Mouse (Mus musculus) midbrain, embryonic 10.5 days (tissue): ENCODE measurements around the gene Calr3. TPM values are rescaled to one million over a fixed set of nuclear protein-coding genes. Genes with fewer than 3 reads are reported as not detected.

Experiments
- DNase-seq: peaks from one replicate; pipeline ENCODE4 v3.0.0-alpha.2; 2017; ENCODE audit warnings: low spot score
- H3K27ac ChIP-seq: fragments of 300-500 bp; sonication (generic); replicated peaks from 2 replicates; pipeline ENCODE4 v1.5.1; 2016; ENCODE audit warnings: mild to moderate bottlenecking
- H3K27me3 ChIP-seq: fragments of 300-500 bp; sonication (generic); 2 replicates; pipeline ENCODE4 v1.6.1; 2016; ENCODE audit warnings: low read depth, mild to moderate bottlenecking; ENCODE audit not compliant: poor library complexity, severe bottlenecking
- H3K36me3 ChIP-seq: fragments of 300-500 bp; sonication (generic); 2 replicates; pipeline ENCODE4 v1.6.1; 2016; ENCODE audit warnings: mild to moderate bottlenecking, moderate library complexity
- H3K4me1 ChIP-seq: fragments of 300-500 bp; sonication (generic); 2 replicates; pipeline ENCODE4 v1.6.1; 2016
- H3K4me3 ChIP-seq: fragments of 300-500 bp; sonication (generic); 2 replicates; pipeline ENCODE4 v1.5.1; 2016; ENCODE audit warnings: mild to moderate bottlenecking, moderate library complexity
- H3K9me3 ChIP-seq: fragments of 300-500 bp; sonication (generic); replicated peaks from 2 replicates; pipeline ENCODE4 v1.6.1; 2016; ENCODE audit warnings: mild to moderate bottlenecking
- WGBS: fragments of 180-500 bp; shearing (Covaris S2); methylation state at CpG from one replicate; pipeline ENCODE4 v1.1.7; 2016; 5-methylcytosine and 5-hydroxymethylcytosine counted together
- polyA plus RNA-seq: library from polyadenylated mRNA; unstranded; fragments of >200 nt; fragmentation: Nextera tagmentation; extraction: Ambion mirVana; gene quantifications from 2 replicates; pipeline ENCODE4 v1.2.1, GENCODE M21; 2016

Calr3 gene
- polyA plus RNA-seq, 1 experiment from 2014 or later: 2.1 TPM

- Histone ChIP-seq H3K9me3 (no peaks in the 10 kb centered on the region), H3K4me3 (peak within 1 kb of the TSS; percentile 96), H3K27me3 (no peaks in the 10 kb centered on the region), H3K4me1 (peaks cover 44% of the 10 kb centered on the region), H3K27ac (peak within 1 kb of the TSS; percentile 95), H3K36me3 (peaks cover 17% of the 10 kb centered on the region)
- DNase-seq: peak; percentile 99
- WGBS: 1% methylated on average over 48 of the region's 48 CpGs
These were observed 22.0 kb downstream of the Calr3 start, which contains the start of gene Eps15l1 for GRCm38 (mm10) chr8:72421362-72422335. TSS of gene Eps15l1 (minus strand) at chr8:72421460.

- Histone ChIP-seq H3K27ac (peak overlapping the region; percentile 95), H3K27me3 (no peaks in the 10 kb centered on the region), H3K4me1 (peaks cover 51% of the 10 kb centered on the region), H3K4me3 (peak overlapping the region; percentile 96), H3K9me3 (no peaks in the 10 kb centered on the region), H3K36me3 (peaks cover 17% of the 10 kb centered on the region)
- 1% methylated on average over 66 of the region's 73 CpGs for WGBS
- peak; percentile 61 for DNase-seq
These were observed 22.9 kb downstream of the Calr3 start for GRCm38 (mm10) chr8:72420571-72421361.

GRCm38 (mm10) chr8:72418073-72418472, 25.6 kb downstream of the Calr3 start:
- WGBS: 98% methylated on average over 4 of the region's 4 CpGs
- Histone ChIP-seq H3K27ac (no peak overlapping the region), H3K4me3 (no peak overlapping the region), H3K36me3 (peaks cover 36% of the 10 kb centered on the region), H3K27me3 (no peaks in the 10 kb centered on the region), H3K4me1 (peaks cover 62% of the 10 kb centered on the region), H3K9me3 (no peaks in the 10 kb centered on the region)
- no peak for DNase-seq

GRCm38 (mm10) chr8:72415252-72415651, 28.4 kb downstream of the Calr3 start:
- H3K4me3 ChIP-seq: no peak overlapping the region
- DNase-seq: no peak
- H3K27ac ChIP-seq: no peak overlapping the region
- no peaks in the 10 kb centered on the region for H3K9me3 ChIP-seq
- H3K4me1 ChIP-seq: peaks cover 52% of the 10 kb centered on the region
- peaks cover 56% of the 10 kb centered on the region for H3K36me3 ChIP-seq
- WGBS: 84% methylated on average over 2 of the region's 2 CpGs
- H3K27me3 ChIP-seq: no peaks in the 10 kb centered on the region

- no peak overlapping the region for H3K4me3 ChIP-seq
- WGBS: 90% methylated on average over 7 of the region's 7 CpGs
- H3K27ac ChIP-seq: no peak overlapping the region
- H3K36me3 ChIP-seq: peaks cover 50% of the 10 kb centered on the region
- no peaks in the 10 kb centered on the region for H3K27me3 ChIP-seq
- DNase-seq: no peak
- peaks cover 41% of the 10 kb centered on the region for H3K4me1 ChIP-seq
- H3K9me3 ChIP-seq: no peaks in the 10 kb centered on the region
These were observed 29.8 kb downstream of the Calr3 start for GRCm38 (mm10) chr8:72413839-72414238.

GRCm38 (mm10) chr8:72409443-72409842, 34.2 kb downstream of the Calr3 start:
- Histone ChIP-seq H3K4me1 (0 out of 2 replicates have a peak, but pooled peaks cover 4% of the 10 kb centered on the region), H3K9me3 (no peaks in the 10 kb centered on the region), H3K4me3 (no peak overlapping the region), H3K27me3 (no peaks in the 10 kb centered on the region), H3K27ac (no peak overlapping the region), H3K36me3 (peaks cover 36% of the 10 kb centered on the region)
- no peak for DNase-seq
- 87% methylated on average over 3 of the region's 3 CpGs for WGBS

GRCm38 (mm10) chr8:72407878-72408277, 35.8 kb downstream of the Calr3 start:
- DNase-seq: no peak
- Histone ChIP-seq H3K9me3 (no peaks in the 10 kb centered on the region), H3K4me1 (0 out of 2 replicates have a peak, but pooled peaks cover 4% of the 10 kb centered on the region), H3K27me3 (no peaks in the 10 kb centered on the region), H3K4me3 (no peak overlapping the region), H3K27ac (no peak overlapping the region), H3K36me3 (peaks cover 26% of the 10 kb centered on the region)
- WGBS: 88% methylated on average over 1 of the region's 1 CpGs

- Histone ChIP-seq H3K36me3 (peaks cover 35% of the 10 kb centered on the region), H3K9me3 (no peaks in the 10 kb centered on the region), H3K4me3 (no peak overlapping the region), H3K4me1 (peaks cover 9% of the 10 kb centered on the region), H3K27me3 (no peaks in the 10 kb centered on the region), H3K27ac (no peak overlapping the region)
- no peak for DNase-seq
- 96% methylated on average over 3 of the region's 3 CpGs for WGBS
These were observed 40.7 kb downstream of the Calr3 start for GRCm38 (mm10) chr8:72402981-72403380.

GRCm38 (mm10) chr8:72401381-72401780, 42.3 kb downstream of the Calr3 start:
- no peaks in the 10 kb centered on the region for H3K27me3 ChIP-seq
- peaks cover 46% of the 10 kb centered on the region for H3K36me3 ChIP-seq
- no peak overlapping the region for H3K27ac ChIP-seq
- no peak for DNase-seq
- no peaks in the 10 kb centered on the region for H3K9me3 ChIP-seq
- peaks cover 9% of the 10 kb centered on the region for H3K4me1 ChIP-seq
- WGBS: 88% methylated on average over 1 of the region's 1 CpGs
- H3K4me3 ChIP-seq: no peak overlapping the region

- Histone ChIP-seq H3K9me3 (no peaks in the 10 kb centered on the region), H3K27ac (no peak overlapping the region), H3K27me3 (no peaks in the 10 kb centered on the region), H3K4me1 (no peaks in the 10 kb centered on the region), H3K4me3 (no peak overlapping the region), H3K36me3 (peaks cover 99% of the 10 kb centered on the region)
- DNase-seq: no peak
- WGBS: 95% methylated on average over 2 of the region's 2 CpGs
These were observed 57.9 kb downstream of the Calr3 start for GRCm38 (mm10) chr8:72385737-72386136.

GRCm38 (mm10) chr8:72382395-72382794, 61.3 kb downstream of the Calr3 start:
- DNase-seq: no peak

GRCm38 (mm10) chr8:72380656-72381055, 63.0 kb downstream of the Calr3 start:
- Histone ChIP-seq H3K27me3 (no peaks in the 10 kb centered on the region), H3K27ac (no peak overlapping the region), H3K36me3 (peaks cover 100% of the 10 kb centered on the region), H3K4me3 (no peak overlapping the region), H3K4me1 (no peaks in the 10 kb centered on the region), H3K9me3 (no peaks in the 10 kb centered on the region)
- DNase-seq: no peak
- 88% methylated on average over 8 of the region's 8 CpGs for WGBS

More at GRCm38 (mm10) chr8:72382395-72382794, 61.3 kb downstream of the Calr3 start:
- Histone ChIP-seq H3K27ac (no peak overlapping the region), H3K27me3 (no peaks in the 10 kb centered on the region), H3K4me3 (no peak overlapping the region), H3K9me3 (no peaks in the 10 kb centered on the region), H3K36me3 (peaks cover 100% of the 10 kb centered on the region), H3K4me1 (no peaks in the 10 kb centered on the region)
- 51% methylated on average over 5 of the region's 5 CpGs for WGBS
